Mouse (Mus musculus) kidney, embryonic 16.5 days (tissue): ENCODE data around the gene Dip2b. TPM values are rescaled to one million over a fixed set of nuclear protein-coding genes. Genes with fewer than 3 reads are reported as not detected.

Source experiments
- ATAC-seq: fragments of 200-750 bp; cut with Nextera tagmentation; 2 replicates; pipeline ENCODE4 v1.8.0; 2017; ENCODE audit warnings: moderate TSS enrichment; ENCODE audit not compliant: low FRiP score, low TSS enrichment
- H3K27ac ChIP-seq: fragments of 300-500 bp; sonication (generic); 2 replicates; pipeline ENCODE4 v1.5.1; 2014; ENCODE audit warnings: low read length
- H3K27me3 ChIP-seq: fragments of 300-500 bp; sonication (generic); 2 replicates; pipeline ENCODE4 v1.6.1; 2014; ENCODE audit warnings: low read length, control low read depth, mixed read lengths; ENCODE audit not compliant: insufficient read depth
- H3K36me3 ChIP-seq: fragments of 300-500 bp; sonication (generic); 2 replicates; pipeline ENCODE4 v1.6.1; 2014; ENCODE audit warnings: low read length, control low read depth, mixed read lengths; ENCODE audit not compliant: insufficient read depth
- H3K4me1 ChIP-seq: fragments of 300-500 bp; sonication (generic); 2 replicates; pipeline ENCODE4 v1.6.1; 2014; ENCODE audit warnings: low read length, control low read depth, mixed read lengths; ENCODE audit not compliant: insufficient read depth
- H3K4me2 ChIP-seq: fragments of 300-500 bp; sonication (generic); replicated peaks from 2 replicates; pipeline ENCODE4 v1.6.1; 2014; ENCODE audit warnings: low read depth, low read length
- H3K4me3 ChIP-seq: fragments of 300-500 bp; sonication (generic); 2 replicates; pipeline ENCODE4 v1.5.1; 2014; ENCODE audit warnings: mild to moderate bottlenecking, low read length
- H3K9ac ChIP-seq: fragments of 300-500 bp; sonication (generic); replicated peaks from 2 replicates; pipeline ENCODE4 v1.6.1; 2014; ENCODE audit warnings: low read length
- H3K9me3 ChIP-seq: fragments of 300-500 bp; sonication (generic); 2 replicates; pipeline ENCODE4 v1.6.1; 2016; ENCODE audit warnings: low read length, control low read depth
- WGBS: fragments of 180-500 bp; shearing (Covaris S2); extraction: QIAGEN DNeasy Blood & Tissue Kit; methylation state at CpG from one replicate; pipeline ENCODE4 v1.1.7; 2014; 5-methylcytosine and 5-hydroxymethylcytosine counted together
- polyA plus RNA-seq: library from polyadenylated mRNA; unstranded; fragments of >200 nt; fragmentation: Nextera tagmentation; extraction: Ambion mirVana; gene quantifications from 2 replicates; pipeline ENCODE4 v1.2.1, GENCODE M21; 2015

The Dip2b gene
- polyA plus RNA-seq, 1 experiment from 2014 or later = 8.8 TPM

- Histone ChIP-seq H3K36me3 (peaks cover 36% of the 10 kb centered on the region), H3K27me3 (no peaks in the 10 kb centered on the region)
- WGBS = 94% methylated on average over 9 of the region's 9 CpGs
These were observed 177.7 kb downstream of the Dip2b start for GRCm38 (mm10) chr15:100216173-100216572.

GRCm38 (mm10) chr15:100218018-100218417 lies 179.6 kb downstream of the Dip2b start:
- Histone ChIP-seq H3K36me3 (peaks cover 22% of the 10 kb centered on the region), H3K27me3 (no peaks in the 10 kb centered on the region), H3K9ac (no peak overlapping the region), H3K27ac (no peak overlapping the region), H3K4me2 (no peak overlapping the region), H3K4me3 (no peak overlapping the region), H3K4me1 (no peaks in the 10 kb centered on the region), H3K9me3 (peaks cover 10% of the 10 kb centered on the region)
- no peak for ATAC-seq
- WGBS = 98% methylated on average over 3 of the region's 3 CpGs

More at GRCm38 (mm10) chr15:100216173-100216572, 177.7 kb downstream of the Dip2b start:
- Histone ChIP-seq H3K4me1 (no peaks in the 10 kb centered on the region), H3K4me2 (no peak overlapping the region), H3K9ac (no peak overlapping the region), H3K27ac (no peak overlapping the region), H3K4me3 (no peak overlapping the region), H3K9me3 (no peaks in the 10 kb centered on the region)
- ATAC-seq = no peak

- Histone ChIP-seq H3K4me3 (no peak overlapping the region), H3K4me2 (no peak overlapping the region), H3K27ac (no peak overlapping the region), H3K9ac (no peak overlapping the region), H3K9me3 (peaks cover 17% of the 10 kb centered on the region), H3K36me3 (peaks cover 14% of the 10 kb centered on the region), H3K27me3 (no peaks in the 10 kb centered on the region), H3K4me1 (no peaks in the 10 kb centered on the region)
- no peak for ATAC-seq
- 66% methylated on average over 1 of the region's 1 CpGs for WGBS
These were observed 180.9 kb downstream of the Dip2b start for GRCm38 (mm10) chr15:100219396-100219795.

GRCm38 (mm10) chr15:100220916-100221315 lies 182.5 kb downstream of the Dip2b start:
- Histone ChIP-seq H3K4me1 (no peaks in the 10 kb centered on the region), H3K36me3 (no peaks in the 10 kb centered on the region; the same call in 1 of the 2 replicates), H3K4me3 (no peak overlapping the region), H3K27me3 (no peaks in the 10 kb centered on the region), H3K9ac (no peak overlapping the region), H3K27ac (no peak overlapping the region), H3K9me3 (peaks cover 17% of the 10 kb centered on the region), H3K4me2 (no peak overlapping the region)
- no peak for ATAC-seq
- 81% methylated on average over 7 of the region's 7 CpGs for WGBS

- peaks cover 17% of the 10 kb centered on the region for H3K9me3 ChIP-seq
- ATAC-seq = no peak
- no peak overlapping the region for H3K9ac ChIP-seq
- H3K27ac ChIP-seq = no peak overlapping the region
- H3K27me3 ChIP-seq = no peaks in the 10 kb centered on the region
- 94% methylated on average over 4 of the region's 4 CpGs for WGBS
- no peak overlapping the region for H3K4me3 ChIP-seq
- no peaks in the 10 kb centered on the region; the same call in 1 of the 2 replicates for H3K36me3 ChIP-seq
- H3K4me1 ChIP-seq = peaks cover 21% of the 10 kb centered on the region
- no peak overlapping the region for H3K4me2 ChIP-seq
These were observed 186.9 kb downstream of the Dip2b start for GRCm38 (mm10) chr15:100225381-100225780.

GRCm38 (mm10) chr15:100225891-100226290 lies 187.4 kb downstream of the Dip2b start:
- Histone ChIP-seq H3K9me3 (peaks cover 17% of the 10 kb centered on the region), H3K4me2 (no peak overlapping the region), H3K9ac (no peak overlapping the region), H3K27me3 (no peaks in the 10 kb centered on the region), H3K27ac (no peak overlapping the region), H3K36me3 (no peaks in the 10 kb centered on the region; the same call in 1 of the 2 replicates), H3K4me1 (peaks cover 23% of the 10 kb centered on the region), H3K4me3 (no peak overlapping the region)
- no peak for ATAC-seq
- WGBS = 82% methylated on average over 1 of the region's 1 CpGs

- peak; percentile 49; the same call in 1 of the 2 replicates for ATAC-seq
- peak overlapping the region; percentile 70 for H3K4me2 ChIP-seq
- peaks cover 29% of the 10 kb centered on the region for H3K4me1 ChIP-seq
- WGBS = 2% methylated on average over 17 of the region's 17 CpGs
- peak overlapping the region; percentile 100 for H3K9ac ChIP-seq
- H3K27ac ChIP-seq = peak overlapping the region; percentile 100
- peaks cover 15% of the 10 kb centered on the region for H3K9me3 ChIP-seq
- H3K36me3 ChIP-seq = no peaks in the 10 kb centered on the region; the same call in 1 of the 2 replicates
- no peaks in the 10 kb centered on the region for H3K27me3 ChIP-seq
- H3K4me3 ChIP-seq = peak overlapping the region; percentile 90
These were observed 188.7 kb downstream of the Dip2b start for GRCm38 (mm10) chr15:100227031-100227662.

GRCm38 (mm10) chr15:100227663-100228534 lies 189.4 kb downstream of the Dip2b start, which contains the start of gene Atf1:
Gene Atf1, plus strand, starts transcription at chr15:100227819.
- peak; percentile 91 for ATAC-seq
- Histone ChIP-seq H3K4me1 (peaks cover 29% of the 10 kb centered on the region), H3K27me3 (no peaks in the 10 kb centered on the region), H3K9ac (peak within 1 kb of the TSS; percentile 100), H3K4me3 (peak within 1 kb of the TSS; percentile 90), H3K27ac (peak within 1 kb of the TSS; percentile 100), H3K9me3 (peaks cover 8% of the 10 kb centered on the region), H3K4me2 (peak within 1 kb of the TSS; percentile 70), H3K36me3 (no peaks in the 10 kb centered on the region; the same call in 1 of the 2 replicates)
- WGBS = under 1% methylated on average over 69 of the region's 133 CpGs

GRCm38 (mm10) chr15:100228535-100229336 lies 190.3 kb downstream of the Dip2b start:
- H3K27ac ChIP-seq = peak overlapping the region; percentile 100
- H3K4me3 ChIP-seq = peak overlapping the region; percentile 90
- H3K9me3 ChIP-seq = no peaks in the 10 kb centered on the region
- WGBS = 8% methylated on average over 16 of the region's 16 CpGs
- no peak for ATAC-seq
- no peaks in the 10 kb centered on the region for H3K27me3 ChIP-seq
- H3K4me1 ChIP-seq = peaks cover 29% of the 10 kb centered on the region
- peak overlapping the region; percentile 100 for H3K9ac ChIP-seq
- peaks cover 5% of the 10 kb centered on the region for H3K36me3 ChIP-seq
- H3K4me2 ChIP-seq = peak overlapping the region; percentile 70
